Mouse (Mus musculus) MEL (cell line): ENCODE data around the gene Wdr91. TPM values are rescaled to one million over a fixed set of nuclear protein-coding genes. Genes with fewer than 3 reads are reported as not detected.

Experiments
- DNase-seq: peaks from one replicate; pipeline ENCODE4 v3.0.0; 2011; ENCODE audit warnings: low read depth, low spot score
- H3K27ac ChIP-seq: 2 replicates; pipeline ENCODE4 v1.5.1; 2012; ENCODE audit warnings: low read depth, mild to moderate bottlenecking, control low read depth, low read length, moderate library complexity; ENCODE audit not compliant: control insufficient read depth
- H3K27me3 ChIP-seq, 2 experiments: fragments of 150-350 bp in 1 of 2; sonication (generic) in 1 of 2; 2 replicates each; pipeline ENCODE4 v1.6.1; 2012; ENCODE audit warnings: low read length in 2 of 2, mild to moderate bottlenecking in 2 of 2, improper control_type of control experiment in 1 of 2, moderate library complexity in 1 of 2; ENCODE audit not compliant: insufficient read depth in 2 of 2, control insufficient read depth in 1 of 2
- H3K36me3 ChIP-seq, 2 experiments: 2 replicates each; pipeline ENCODE4 v1.6.1; 2012 to 2014; ENCODE audit warnings: low read length in 2 of 2, improper control_type of control experiment in 1 of 2, inconsistent platforms in 1 of 2, mild to moderate bottlenecking in 1 of 2; ENCODE audit not compliant: insufficient read depth in 2 of 2, control insufficient read depth in 1 of 2
- H3K4me1 ChIP-seq, 2 experiments: fragments of 150-350 bp in 1 of 2; sonication (generic) in 1 of 2; 2 replicates each; pipeline ENCODE4 v1.6.1; 2012; ENCODE audit warnings: low read length in 2 of 2, improper control_type of control experiment in 1 of 2, mild to moderate bottlenecking in 1 of 2; ENCODE audit not compliant: insufficient read depth in 2 of 2, control insufficient read depth in 1 of 2
- H3K4me3 ChIP-seq, 2 experiments: fragments of 150-350 bp in 1 of 2; sonication (generic) in 1 of 2; 2 replicates each; pipeline ENCODE4 v1.5.1; 2012; ENCODE audit warnings: low read depth in 2 of 2, low read length in 2 of 2, mild to moderate bottlenecking in 2 of 2, moderate library complexity in 2 of 2, control low read depth in 1 of 2, improper control_type of control experiment in 1 of 2; ENCODE audit not compliant: control insufficient read depth in 1 of 2, insufficient read depth in 1 of 2
- H3K79me2 ChIP-seq: 2 replicates; pipeline ENCODE4 v1.6.1; 2012; ENCODE audit warnings: mild to moderate bottlenecking, low read length, moderate library complexity; ENCODE audit not compliant: control insufficient read depth, poor library complexity, insufficient read depth
- H3K9ac ChIP-seq: 2 replicates; pipeline ENCODE4 v1.6.1; 2012; ENCODE audit warnings: low read depth, mild to moderate bottlenecking, control low read depth, low read length, moderate library complexity; ENCODE audit not compliant: control insufficient read depth, poor library complexity, severe bottlenecking
- H3K9me3 ChIP-seq: fragments of 150-350 bp; sonication (generic); replicated peaks from 2 replicates; pipeline ENCODE4 v1.6.1; 2012; ENCODE audit warnings: mild to moderate bottlenecking, low read length, improper control_type of control experiment, moderate library complexity; ENCODE audit not compliant: insufficient read depth
- CHD2 ChIP-seq: IDR thresholded peaks from 2 replicates; pipeline ENCODE4 v1.6.1; 2011; ENCODE audit warnings: low read length, improper control_type of control experiment
- CTCF ChIP-seq, 3 experiments: IDR thresholded peaks in 2 of 3; conservative IDR thresholded peaks in 1 of 3; 2 replicates each; pipeline ENCODE4 v1.5.1; 2011 to 2012; ENCODE audit warnings: low read length in 3 of 3, low read depth in 2 of 3, mild to moderate bottlenecking in 2 of 3, improper control_type of control experiment in 1 of 3, inconsistent platforms in 1 of 3, mixed read lengths in 1 of 3, moderate library complexity in 1 of 3; ENCODE audit not compliant: control insufficient read depth in 1 of 3, insufficient read depth in 1 of 3, poor library complexity in 1 of 3, severe bottlenecking in 1 of 3
- E2F4 ChIP-seq: IDR thresholded peaks from 2 replicates; pipeline ENCODE4 v1.6.1; 2011; ENCODE audit warnings: low read depth, low read length, improper control_type of control experiment, borderline replicate concordance
- ETS1 ChIP-seq: IDR thresholded peaks from 2 replicates; pipeline ENCODE4 v1.6.1; 2012; ENCODE audit warnings: low read depth, mild to moderate bottlenecking, inconsistent platforms, low read length, improper control_type of control experiment, moderate library complexity
- HCFC1 ChIP-seq: IDR thresholded peaks from 2 replicates; pipeline ENCODE4 v1.6.1; 2012; ENCODE audit warnings: low read depth, mild to moderate bottlenecking, inconsistent platforms, low read length, improper control_type of control experiment, moderate library complexity
- MAFK ChIP-seq: IDR thresholded peaks from 2 replicates; pipeline ENCODE4 v1.6.1; 2011; ENCODE audit warnings: low read depth, mild to moderate bottlenecking, low read length, improper control_type of control experiment, borderline replicate concordance
- MAX ChIP-seq: IDR thresholded peaks from 2 replicates; pipeline ENCODE4 v1.6.1; 2011; ENCODE audit warnings: low read length, improper control_type of control experiment
- MXI1 ChIP-seq: IDR thresholded peaks from 2 replicates; pipeline ENCODE4 v1.6.1; 2011; ENCODE audit warnings: mild to moderate bottlenecking, low read depth, low read length, improper control_type of control experiment
- MYB ChIP-seq: IDR thresholded peaks from 2 replicates; pipeline ENCODE4 v1.6.1; 2011; ENCODE audit warnings: mild to moderate bottlenecking, low read depth, low read length, improper control_type of control experiment
- MYC ChIP-seq: IDR thresholded peaks from 2 replicates; pipeline ENCODE4 v1.6.1; 2011; ENCODE audit warnings: low read depth, mild to moderate bottlenecking, low read length, improper control_type of control experiment, moderate library complexity
- NELFE ChIP-seq: IDR thresholded peaks from 2 replicates; pipeline ENCODE4 v1.6.1; 2011; ENCODE audit warnings: low read depth, low read length, improper control_type of control experiment
- NRF1 ChIP-seq: IDR thresholded peaks from 2 replicates; pipeline ENCODE4 v1.6.1; 2014; ENCODE audit warnings: low read depth, mild to moderate bottlenecking, inconsistent platforms, low read length, improper control_type of control experiment, moderate library complexity; ENCODE audit not compliant: poor library complexity, insufficient read depth, severe bottlenecking
- POLR2AphosphoS2 ChIP-seq: IDR thresholded peaks from 2 replicates; pipeline ENCODE4 v1.6.1; 2011; ENCODE audit warnings: low read length, improper control_type of control experiment
- POLR2AphosphoS5 ChIP-seq: IDR thresholded peaks from 2 replicates; pipeline ENCODE4 v1.6.1; 2012; ENCODE audit warnings: low read depth, borderline replicate concordance, mild to moderate bottlenecking, inconsistent platforms, low read length, moderate library complexity, mixed read lengths
- RAD21 ChIP-seq: IDR thresholded peaks from 2 replicates; pipeline ENCODE4 v1.6.1; 2011; ENCODE audit warnings: mild to moderate bottlenecking, low read depth, low read length, improper control_type of control experiment
- RCOR1 ChIP-seq: IDR thresholded peaks from 2 replicates; pipeline ENCODE4 v1.6.1; 2012; ENCODE audit warnings: low read depth, mild to moderate bottlenecking, inconsistent platforms, low read length, improper control_type of control experiment
- SIN3A ChIP-seq: IDR thresholded peaks from 2 replicates; pipeline ENCODE4 v1.6.1; 2012; ENCODE audit warnings: low read length, improper control_type of control experiment, inconsistent platforms
- ZC3H11A ChIP-seq: IDR thresholded peaks from 2 replicates; pipeline ENCODE4 v1.6.1; 2012; ENCODE audit warnings: low read depth, mild to moderate bottlenecking, inconsistent platforms, low read length, improper control_type of control experiment
- ZNF384 ChIP-seq: IDR thresholded peaks from 2 replicates; pipeline ENCODE4 v1.6.1; 2012; ENCODE audit warnings: low read depth, mild to moderate bottlenecking, inconsistent platforms, low read length, improper control_type of control experiment
- polyA plus RNA-seq, 2 experiments: library from polyadenylated mRNA; stranded (reverse) in 1 of 2; unstranded in 1 of 2; fragments of >175 nt in 1 of 2; fragments of >200 nt in 1 of 2; gene quantifications; 2 replicates each; pipeline versions ENCODE4 v1.2.1 to v1.2.4; 2012; ENCODE audit warnings: low replicate concordance in 2 of 2, low read depth in 1 of 2; ENCODE audit not compliant: insufficient read length in 2 of 2, insufficient read depth in 1 of 2, missing spikeins in 1 of 2
- total RNA-seq: library from RNA; depleted of rRNA; stranded (reverse); fragments of 300-350 nt; gene quantifications from 2 replicates; pipeline ENCODE4 v1.2.3, GENCODE M21; 2012

Wdr91 gene
- total and polyA plus RNA-seq, 3 experiments: 11.7 to 24.1 TPM; not detected in 1

DNA sequence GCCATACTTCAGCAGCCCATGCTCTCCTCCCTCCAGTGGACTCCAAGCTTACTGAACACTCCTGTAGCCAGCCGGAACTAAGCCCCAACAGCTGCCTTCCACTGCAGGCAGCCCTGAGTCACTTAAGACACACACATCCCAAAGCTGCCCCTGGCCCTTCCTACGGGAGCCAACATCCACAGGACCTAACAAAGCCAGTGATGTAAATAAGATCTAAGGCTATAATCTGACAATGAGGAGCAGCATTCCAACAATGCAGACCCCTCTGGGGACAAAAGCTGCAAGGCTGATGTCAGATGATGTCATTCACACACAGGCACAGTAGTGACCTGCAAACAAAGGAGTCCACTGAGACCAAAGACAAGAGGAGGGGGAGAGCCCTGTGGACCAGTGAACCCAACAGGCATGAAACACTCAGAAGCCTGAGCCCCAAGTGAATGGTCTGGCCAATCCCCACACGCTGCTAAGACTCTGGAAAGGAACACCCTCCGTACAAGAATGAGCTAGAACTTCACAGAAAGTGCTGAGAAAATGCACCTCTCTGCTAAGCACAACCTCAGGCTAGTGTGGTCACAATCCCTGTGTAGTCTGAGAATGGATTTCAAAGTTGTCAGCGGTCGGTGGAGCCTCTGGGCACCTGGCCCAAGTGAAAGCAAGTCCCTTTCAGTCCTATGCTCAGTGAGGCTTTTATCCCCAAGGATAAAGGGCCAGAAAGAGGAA is 23.4 kb downstream of the Wdr91 start:
- Histone ChIP-seq H3K36me3 (peaks cover 0 to 1% of the 10 kb centered on the region in 2 experiments; a peak in 1 of 4 replicates), H3K4me1 (no peaks in the 10 kb centered on the region), H3K27me3 (no peaks in the 10 kb centered on the region), H3K79me2 (no peaks in the 10 kb centered on the region), H3K9ac (no peak overlapping the region), H3K4me3 (no peak overlapping the region), H3K9me3 (no peaks in the 10 kb centered on the region), H3K27ac (no peak overlapping the region)
- no peak for TF ChIP-seq ZNF384
- TF ChIP-seq MXI1: no peak
- no peak for TF ChIP-seq ZC3H11A
- TF ChIP-seq MAX: no peak
- TF ChIP-seq NELFE: no peak
- TF ChIP-seq RCOR1: no peak
- DNase-seq: no peak

DNA sequence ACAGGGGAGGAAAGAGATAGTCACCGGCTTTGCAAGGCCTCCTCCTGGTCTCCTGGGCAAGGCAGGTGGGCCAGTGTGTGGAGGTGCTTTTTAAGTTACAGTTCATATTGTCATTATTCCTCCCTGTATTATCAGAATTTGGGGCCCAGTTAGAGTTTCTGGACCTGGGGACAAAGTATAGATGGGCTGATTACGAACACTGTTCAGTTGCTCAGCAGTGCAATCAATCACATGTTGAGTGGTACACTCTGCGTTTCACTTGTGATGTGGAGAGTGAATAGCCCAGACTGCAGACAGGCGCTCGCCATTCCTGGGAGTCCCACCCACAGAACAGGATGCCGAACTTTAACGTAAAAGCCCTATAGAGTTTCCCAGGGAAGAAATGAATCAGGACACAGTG is 26.0 kb downstream of the Wdr91 start:
- no peaks in the 10 kb centered on the region for H3K79me2 ChIP-seq
- TF ChIP-seq NRF1 (no peak), MXI1 (no peak), E2F4 (no peak), MAFK (no peak), POLR2AphosphoS5 (no peak), MAX (no peak), RCOR1 (no peak), POLR2AphosphoS2 (no peak), CHD2 (no peak), CTCF (IDR thresholded peaks at IDR 0.05 in 2 of 3, conservative IDR thresholded peaks at IDR 0.05 in 1 of 3; ENCODE audit: control insufficient read depth in 1 of 3, insufficient read depth in 1 of 3, low read depth in 2 of 3, low read length in 3 of 3, poor library complexity in 1 of 3, severe bottlenecking in 1 of 3) (no peak), NELFE (no peak), HCFC1 (no peak), ETS1 (no peak), ZNF384 (no peak), SIN3A (no peak), RAD21 (no peak), MYB (no peak), MYC (no peak)
- no peaks in the 10 kb centered on the region for H3K4me1 ChIP-seq
- peaks cover 0 to 1% of the 10 kb centered on the region in 2 experiments; a peak in 1 of 4 replicates for H3K36me3 ChIP-seq
- H3K27ac ChIP-seq: no peak overlapping the region
- H3K9me3 ChIP-seq: no peaks in the 10 kb centered on the region
- DNase-seq: no peak
- no peaks in the 10 kb centered on the region for H3K27me3 ChIP-seq
- H3K4me3 ChIP-seq: no peak overlapping the region
- no peak overlapping the region for H3K9ac ChIP-seq
